Mouse (Mus musculus) embryonic fibroblast, embryonic 13.5 days (primary cell): ENCODE measurements at regions not wholly inside any gene's neighbourhood (a gene's known extent, or its start where the extent isn't known, plus 50 kb on each side); places are given as distances from the start of the nearest gene placed in this dataset.

Experiments
- CTCF ChIP-seq: IDR thresholded peaks from 2 replicates; pipeline ENCODE4 v1.5.1; 2011; ENCODE audit warnings: mild to moderate bottlenecking, control low read depth, low read length, moderate library complexity, borderline replicate concordance; ENCODE audit not compliant: insufficient read depth
- POLR2A ChIP-seq: IDR thresholded peaks from 2 replicates; pipeline ENCODE4 v1.6.1; 2011; ENCODE audit warnings: low read depth, mild to moderate bottlenecking, control low read depth, low read length, moderate library complexity

DNA sequence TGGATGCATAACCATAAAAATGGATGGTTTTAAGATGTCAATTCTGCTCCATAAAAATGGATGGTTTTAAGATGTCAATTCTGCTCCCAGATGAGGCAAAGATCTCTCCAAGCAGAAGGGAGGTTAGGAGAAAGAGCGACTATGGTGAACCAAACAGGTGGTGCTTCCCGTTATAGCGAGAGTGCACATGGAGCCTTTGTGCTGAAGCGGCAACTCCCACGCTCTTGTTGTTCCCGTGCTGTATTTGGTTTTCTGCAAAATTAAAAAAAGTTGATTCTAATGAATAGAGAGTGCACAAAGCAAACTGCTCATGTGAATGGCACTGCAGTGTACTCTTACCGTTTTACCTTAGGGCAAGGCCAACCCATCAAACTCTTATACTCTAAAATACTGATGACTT is 497.5 kb upstream of the Nbea start:
- TF ChIP-seq POLR2A (no peak), CTCF (no peak)
